Mouse (Mus musculus): ENCODE data around the gene Mthfr. TPM values are rescaled to one million over a fixed set of nuclear protein-coding genes. Genes with fewer than 3 reads are reported as not detected.

Gene Mthfr
- 21.1 TPM for polyA plus RNA-seq (2015; fragmentation: Illumina TruSeq; extraction: RNeasy Lipid Tissue Mini Kit (QIAGEN cat#74804); ENCODE audit: insufficient read depth, low read depth, low replicate concordance)

DNA sequence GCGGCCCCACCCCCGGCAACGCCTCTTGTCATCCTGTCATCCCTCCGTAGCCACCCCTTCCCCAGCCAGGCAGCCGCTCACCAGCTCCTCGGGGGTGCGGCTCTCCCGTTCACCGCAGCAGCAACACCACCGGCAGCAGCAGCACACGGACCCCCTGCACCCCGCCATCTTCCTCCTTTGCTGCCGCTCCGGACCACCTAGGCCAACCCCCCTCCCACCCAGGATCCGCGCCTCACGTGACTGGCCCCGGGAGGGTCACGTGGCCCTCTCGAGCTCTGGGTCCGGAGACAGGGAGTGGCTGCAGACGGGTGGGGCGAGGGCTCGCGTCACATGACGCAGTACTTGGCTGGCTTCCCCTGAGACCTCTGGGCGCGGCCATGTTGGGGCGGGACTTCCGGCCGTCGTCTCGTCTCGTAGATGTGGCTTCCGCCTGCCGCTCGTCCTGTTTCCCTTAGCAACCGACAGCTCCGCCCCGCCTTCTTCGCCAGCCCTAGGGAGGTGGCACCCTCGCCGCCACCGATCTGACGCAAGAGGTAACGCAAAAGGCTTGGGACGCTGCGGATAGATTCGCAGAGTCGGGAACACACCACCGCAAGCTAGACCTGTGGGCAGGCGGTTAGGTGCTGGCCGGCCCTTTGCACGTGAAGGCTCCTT is at the start of gene Mthfr, which contains the start of gene Clcn6:
Gene Mthfr (plus strand): TSS at position 478 of the 654 bp plus-strand sequence.
Gene Clcn6 (minus strand): TSS at position 222 of the 654 bp plus-strand sequence.

DNA sequence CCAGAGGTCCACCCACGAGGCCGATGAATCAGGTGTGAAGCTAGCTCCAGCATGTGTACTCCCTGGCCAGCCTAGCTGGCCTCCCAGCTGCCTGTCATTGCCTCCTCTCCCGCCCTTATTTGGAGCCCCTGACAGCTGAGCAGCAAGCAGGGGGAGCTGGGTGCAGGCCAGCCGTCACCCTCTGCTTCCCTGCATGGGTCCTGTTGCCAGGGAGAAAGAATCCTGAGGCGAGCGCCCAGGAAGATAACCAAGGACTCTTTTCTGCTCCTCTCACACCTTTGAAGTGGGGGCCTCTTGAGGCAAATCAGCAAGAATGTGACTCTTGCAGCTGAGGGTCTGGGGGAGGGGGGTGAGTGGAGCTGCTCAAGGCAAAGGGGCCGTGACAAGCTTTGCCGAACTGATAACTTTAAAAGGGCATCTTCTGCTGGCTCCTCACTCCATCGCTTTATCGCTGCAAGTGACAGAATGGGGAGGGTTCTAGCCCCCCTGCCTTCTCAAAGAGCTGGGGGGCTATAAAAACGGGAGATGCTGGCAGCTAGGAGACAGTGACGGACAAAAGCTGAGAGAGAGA is 38.6 kb upstream of the Mthfr start, which contains the start of gene Nppa:
Gene Nppa (plus strand): TSS at position 521 of the 571 bp plus-strand sequence.

DNA sequence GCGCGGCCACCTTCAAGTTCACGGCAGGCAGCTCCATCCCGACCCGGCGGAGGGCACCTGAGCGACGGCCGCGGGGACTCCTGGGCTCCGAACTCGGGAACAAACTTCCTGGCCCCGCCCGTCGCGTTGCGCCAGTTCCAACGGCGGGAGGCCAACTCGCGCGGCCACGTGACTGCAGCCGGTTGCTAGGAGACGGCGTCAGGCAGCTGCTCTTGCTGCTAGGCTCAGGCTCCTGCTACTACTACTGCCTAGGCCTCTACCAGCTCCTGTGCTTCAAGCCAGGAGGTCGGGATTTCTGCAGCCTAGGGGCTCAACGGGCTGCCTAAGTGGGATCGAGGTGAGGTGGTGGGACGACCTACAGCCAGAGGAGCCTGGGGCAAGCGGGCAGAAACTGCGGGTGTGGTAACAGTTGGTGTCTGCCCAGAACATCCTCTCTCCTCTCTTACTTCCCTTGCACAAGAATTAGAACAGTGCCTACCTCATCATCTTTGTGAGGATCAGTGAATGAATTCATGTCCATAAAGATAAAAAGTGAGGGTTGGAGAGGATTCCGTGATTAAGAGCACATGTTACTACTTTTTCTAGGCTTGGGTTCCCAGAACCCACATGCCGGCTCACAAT is 49.1 kb downstream of the Mthfr start, which contains the start of gene Agtrap:
Gene Agtrap (minus strand): TSS at position 125 of the 621 bp plus-strand sequence.

Other genes starting within 250 kb of the Mthfr start
- gene Zfp984, start 229.3 kb upstream of the Mthfr start, polyA plus RNA-seq (2015; fragmentation: Illumina TruSeq; extraction: RNeasy Lipid Tissue Mini Kit (QIAGEN cat#74804); ENCODE audit: insufficient read depth, low read depth, low replicate concordance), result 3.6 TPM
- 2.1 TPM for gene Zfp933, start 190.7 kb upstream of the Mthfr start, polyA plus RNA-seq (2015; fragmentation: Illumina TruSeq; extraction: RNeasy Lipid Tissue Mini Kit (QIAGEN cat#74804); ENCODE audit: insufficient read depth, low read depth, low replicate concordance)
- 26.2 TPM for gene Miip, start 170.3 kb upstream of the Mthfr start, polyA plus RNA-seq (2015; fragmentation: Illumina TruSeq; extraction: RNeasy Lipid Tissue Mini Kit (QIAGEN cat#74804); ENCODE audit: insufficient read depth, low read depth, low replicate concordance)
- gene Fv1, start 170.1 kb upstream of the Mthfr start, polyA plus RNA-seq (2015; fragmentation: Illumina TruSeq; extraction: RNeasy Lipid Tissue Mini Kit (QIAGEN cat#74804); ENCODE audit: insufficient read depth, low read depth, low replicate concordance), result 1.4 TPM
- 8.5 TPM for gene Mfn2, start 134.4 kb upstream of the Mthfr start, polyA plus RNA-seq (2015; fragmentation: Illumina TruSeq; extraction: RNeasy Lipid Tissue Mini Kit (QIAGEN cat#74804); ENCODE audit: insufficient read depth, low read depth, low replicate concordance)
- 12.8 TPM for gene Plod1, start 102.3 kb upstream of the Mthfr start, polyA plus RNA-seq (2015; fragmentation: Illumina TruSeq; extraction: RNeasy Lipid Tissue Mini Kit (QIAGEN cat#74804); ENCODE audit: insufficient read depth, low read depth, low replicate concordance)
- 7.1 TPM for gene 2510039O18Rik, start 98.2 kb upstream of the Mthfr start, polyA plus RNA-seq (2015; fragmentation: Illumina TruSeq; extraction: RNeasy Lipid Tissue Mini Kit (QIAGEN cat#74804); ENCODE audit: insufficient read depth, low read depth, low replicate concordance)
- not detected for gene Nppb, start 53.3 kb upstream of the Mthfr start, polyA plus RNA-seq (2015; fragmentation: Illumina TruSeq; extraction: RNeasy Lipid Tissue Mini Kit (QIAGEN cat#74804); ENCODE audit: insufficient read depth, low read depth, low replicate concordance)
- not detected for gene Nppa, start 38.4 kb upstream of the Mthfr start, polyA plus RNA-seq (2015; fragmentation: Illumina TruSeq; extraction: RNeasy Lipid Tissue Mini Kit (QIAGEN cat#74804); ENCODE audit: insufficient read depth, low read depth, low replicate concordance)
- gene Clcn6, start 256 bp upstream of the Mthfr start, polyA plus RNA-seq (2015; fragmentation: Illumina TruSeq; extraction: RNeasy Lipid Tissue Mini Kit (QIAGEN cat#74804); ENCODE audit: insufficient read depth, low read depth, low replicate concordance), result 2.5 TPM
- 11.2 TPM for gene Agtrap, start 49.0 kb downstream of the Mthfr start, polyA plus RNA-seq (2015; fragmentation: Illumina TruSeq; extraction: RNeasy Lipid Tissue Mini Kit (QIAGEN cat#74804); ENCODE audit: insufficient read depth, low read depth, low replicate concordance)
- gene Mad2l2, start 91.3 kb downstream of the Mthfr start, polyA plus RNA-seq (2015; fragmentation: Illumina TruSeq; extraction: RNeasy Lipid Tissue Mini Kit (QIAGEN cat#74804); ENCODE audit: insufficient read depth, low read depth, low replicate concordance), result 2.2 TPM
- gene Draxin, start 91.6 kb downstream of the Mthfr start, polyA plus RNA-seq (2015; fragmentation: Illumina TruSeq; extraction: RNeasy Lipid Tissue Mini Kit (QIAGEN cat#74804); ENCODE audit: insufficient read depth, low read depth, low replicate concordance), result not detected
- 10.4 TPM for gene Fbxo6, start 113.1 kb downstream of the Mthfr start, polyA plus RNA-seq (2015; fragmentation: Illumina TruSeq; extraction: RNeasy Lipid Tissue Mini Kit (QIAGEN cat#74804); ENCODE audit: insufficient read depth, low read depth, low replicate concordance)
- 3.0 TPM for gene Fbxo44, start 121.4 kb downstream of the Mthfr start, polyA plus RNA-seq (2015; fragmentation: Illumina TruSeq; extraction: RNeasy Lipid Tissue Mini Kit (QIAGEN cat#74804); ENCODE audit: insufficient read depth, low read depth, low replicate concordance)
- gene Fbxo2, start 121.5 kb downstream of the Mthfr start, polyA plus RNA-seq (2015; fragmentation: Illumina TruSeq; extraction: RNeasy Lipid Tissue Mini Kit (QIAGEN cat#74804); ENCODE audit: insufficient read depth, low read depth, low replicate concordance), result 1.3 TPM
- not detected for gene Disp3, start 248.9 kb downstream of the Mthfr start, polyA plus RNA-seq (2015; fragmentation: Illumina TruSeq; extraction: RNeasy Lipid Tissue Mini Kit (QIAGEN cat#74804); ENCODE audit: insufficient read depth, low read depth, low replicate concordance)

All from pancreas, adult 10 weeks (tissue).